Mouse (Mus musculus) CD4-positive, CD25-positive, alpha-beta regulatory T cell, adult 2 months (primary cell): ENCODE measurements around the gene Mei4.

ENCODE experiments used
- DNase-seq: peaks from one replicate; pipeline ENCODE4 v3.0.0-alpha.2; 2012; ENCODE audit warnings: low read depth, low spot score

The Mei4 gene

GRCm38 (mm10) chr9:81863181-81863887 is at the start of gene Mei4:
Gene Mei4 (plus strand): TSS chr9:81863670.
- peak; percentile 65 for DNase-seq

- no peak for DNase-seq
These were observed 43.6 kb upstream of the Mei4 start for GRCm38 (mm10) chr9:81819715-81820373.

GRCm38 (mm10) chr9:81827560-81827959 is 35.9 kb upstream of the Mei4 start:
- no peak for DNase-seq

- DNase-seq, result no peak
These were observed 29.4 kb upstream of the Mei4 start for GRCm38 (mm10) chr9:81834056-81834455.

- DNase-seq, result no peak
These were observed 4.6 kb upstream of the Mei4 start for GRCm38 (mm10) chr9:81858861-81859260.

GRCm38 (mm10) chr9:81863888-81864234 is 391 bp downstream of the Mei4 start:
- no peak for DNase-seq

- DNase-seq, result no peak
These were observed 2.6 kb downstream of the Mei4 start for GRCm38 (mm10) chr9:81866032-81866431.

GRCm38 (mm10) chr9:81921456-81921855 is 58.0 kb downstream of the Mei4 start:
- DNase-seq, result no peak

- DNase-seq, result no peak
These were observed 61.3 kb downstream of the Mei4 start for GRCm38 (mm10) chr9:81924744-81925143.

- no peak for DNase-seq
These were observed 77.1 kb downstream of the Mei4 start for GRCm38 (mm10) chr9:81940533-81940932.

GRCm38 (mm10) chr9:81945624-81946023 is 82.2 kb downstream of the Mei4 start:
- DNase-seq, result no peak

- no peak for DNase-seq
These were observed 93.4 kb downstream of the Mei4 start for GRCm38 (mm10) chr9:81956858-81957257.

- no peak for DNase-seq
These were observed 94.4 kb downstream of the Mei4 start for GRCm38 (mm10) chr9:81957842-81958241.

- no peak for DNase-seq
These were observed 103.3 kb downstream of the Mei4 start for GRCm38 (mm10) chr9:81966765-81967164.

- no peak for DNase-seq
These were observed 105.5 kb downstream of the Mei4 start for GRCm38 (mm10) chr9:81968935-81969334.

GRCm38 (mm10) chr9:81982461-81982860 is 119.0 kb downstream of the Mei4 start:
- no peak for DNase-seq

GRCm38 (mm10) chr9:82012991-82013390 is 149.5 kb downstream of the Mei4 start:
- no peak for DNase-seq

- DNase-seq, result no peak
These were observed 179.1 kb downstream of the Mei4 start for GRCm38 (mm10) chr9:82042515-82043056.

- DNase-seq, result no peak
These were observed 181.0 kb downstream of the Mei4 start for GRCm38 (mm10) chr9:82044517-82044916.

- no peak for DNase-seq
These were observed 210.4 kb downstream of the Mei4 start for GRCm38 (mm10) chr9:82073832-82074231.

GRCm38 (mm10) chr9:82075270-82075669 is 211.8 kb downstream of the Mei4 start:
- DNase-seq, result no peak

- DNase-seq, result no peak
These were observed 232.9 kb downstream of the Mei4 start for GRCm38 (mm10) chr9:82096409-82096808.

GRCm38 (mm10) chr9:82114865-82115264 is 251.4 kb downstream of the Mei4 start:
- DNase-seq, result no peak
